Mouse (Mus musculus) cerebral cortex, adult 2 months (tissue): Measurements from ENCODE around the gene Map2k5.

Experiments
- WGBS: fragments of 180-500 bp; shearing (Covaris S2); methylation state at CpG from one replicate; pipeline ENCODE4 v1.1.7; 2018; 5-methylcytosine and 5-hydroxymethylcytosine counted together

Gene Map2k5

GRCm38 (mm10) chr9:63182306-63182960 is 195.3 kb downstream of the Map2k5 start:
- WGBS, result 72% methylated on average over 14 of the region's 14 CpGs

- WGBS, result 83% methylated on average over 11 of the region's 11 CpGs
These were observed 196.1 kb downstream of the Map2k5 start for GRCm38 (mm10) chr9:63181337-63182178.

- 87% methylated on average over 8 of the region's 8 CpGs for WGBS
These were observed 199.4 kb downstream of the Map2k5 start for GRCm38 (mm10) chr9:63178296-63178695.

- WGBS, result 90% methylated on average over 8 of the region's 8 CpGs
These were observed 203.5 kb downstream of the Map2k5 start for GRCm38 (mm10) chr9:63174001-63174721.

- 62% methylated on average over 2 of the region's 2 CpGs for WGBS
These were observed 205.8 kb downstream of the Map2k5 start for GRCm38 (mm10) chr9:63171951-63172350.

GRCm38 (mm10) chr9:63169127-63169526 is 208.6 kb downstream of the Map2k5 start:
- 88% methylated on average over 1 of the region's 1 CpGs for WGBS

- WGBS, result 73% methylated on average over 9 of the region's 9 CpGs
These were observed 212.6 kb downstream of the Map2k5 start for GRCm38 (mm10) chr9:63165070-63165469.

- 82% methylated on average over 8 of the region's 8 CpGs for WGBS
These were observed 213.9 kb downstream of the Map2k5 start for GRCm38 (mm10) chr9:63163756-63164155.

GRCm38 (mm10) chr9:63151949-63152348 is 225.8 kb downstream of the Map2k5 start:
- 24% methylated on average over 14 of the region's 14 CpGs for WGBS

- WGBS, result 8% methylated on average over 20 of the region's 20 CpGs
These were observed 226.4 kb downstream of the Map2k5 start for GRCm38 (mm10) chr9:63151072-63151870.

- 9% methylated on average over 27 of the region's 27 CpGs for WGBS
These were observed 227.5 kb downstream of the Map2k5 start for GRCm38 (mm10) chr9:63150086-63150800.

GRCm38 (mm10) chr9:63149372-63149766 is 228.3 kb downstream of the Map2k5 start:
- WGBS, result 3% methylated on average over 20 of the region's 20 CpGs

GRCm38 (mm10) chr9:63148410-63149371 is 229.0 kb downstream of the Map2k5 start, which contains the start of gene Skor1:
Skor1 (minus strand) TSS chr9:63148961.
- 1% methylated on average over 90 of the region's 108 CpGs for WGBS

GRCm38 (mm10) chr9:63147786-63148409 is 229.8 kb downstream of the Map2k5 start:
- 4% methylated on average over 14 of the region's 14 CpGs for WGBS

- WGBS, result 5% methylated on average over 9 of the region's 9 CpGs
These were observed 230.4 kb downstream of the Map2k5 start for GRCm38 (mm10) chr9:63147296-63147695.

- 3% methylated on average over 20 of the region's 20 CpGs for WGBS
These were observed 230.8 kb downstream of the Map2k5 start for GRCm38 (mm10) chr9:63146856-63147274.

- 2% methylated on average over 46 of the region's 46 CpGs for WGBS
These were observed 231.4 kb downstream of the Map2k5 start for GRCm38 (mm10) chr9:63146126-63146855.
